Mouse (Mus musculus): ENCODE results near the gene Lmtk2. TPM values are rescaled to one million over a fixed set of nuclear protein-coding genes. Genes with fewer than 3 reads are reported as not detected.

Lmtk2 gene
- total RNA-seq, 2 experiments from 2014 or later: 21.9 to 22.6 TPM

DNA sequence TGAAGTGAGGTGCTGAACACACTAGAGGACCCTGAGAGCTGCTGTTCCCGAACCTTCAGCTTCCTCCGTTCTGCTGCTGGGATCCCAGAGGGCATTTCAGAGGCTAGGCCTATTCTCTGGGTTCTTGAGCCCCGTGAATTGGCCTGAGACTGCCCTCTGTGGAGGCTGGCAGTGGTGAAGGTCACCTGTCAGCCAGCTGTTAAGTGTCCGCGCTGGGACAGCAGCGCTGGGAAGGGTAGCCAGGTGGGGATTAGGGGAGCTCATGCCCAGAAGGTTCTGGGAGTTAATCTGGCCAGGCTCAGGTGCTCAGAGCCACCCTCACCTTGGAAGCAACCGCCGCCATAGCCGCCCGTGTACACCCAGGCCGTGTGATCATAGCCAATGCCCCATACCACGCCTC is 104.1 kb downstream of the Lmtk2 start:
- DNase-seq: no peak
- intact Hi-C loops (cut with DNase I): no loop called here

DNA sequence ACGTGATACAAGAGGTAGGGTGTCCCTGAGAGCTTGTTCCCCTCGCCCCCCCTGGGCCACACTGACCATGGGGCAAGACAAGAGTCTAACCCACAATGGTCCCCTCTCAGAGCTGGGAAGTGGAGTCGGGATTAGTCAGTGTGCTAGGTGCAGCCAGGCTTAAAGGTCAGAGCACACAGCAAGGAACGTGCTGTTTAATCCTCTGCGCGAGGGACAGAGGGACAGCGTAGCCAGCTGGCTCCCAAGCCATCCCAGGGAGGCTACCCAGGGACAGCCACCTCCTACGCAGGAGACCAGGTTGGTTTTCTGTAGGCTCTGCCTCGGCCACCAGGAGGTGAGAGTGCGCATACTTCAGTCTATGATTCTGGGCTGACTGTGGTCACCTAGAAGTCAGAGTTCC is 104.7 kb downstream of the Lmtk2 start:
- no peak for DNase-seq
- intact Hi-C loops (cut with DNase I): no loop called here

DNA sequence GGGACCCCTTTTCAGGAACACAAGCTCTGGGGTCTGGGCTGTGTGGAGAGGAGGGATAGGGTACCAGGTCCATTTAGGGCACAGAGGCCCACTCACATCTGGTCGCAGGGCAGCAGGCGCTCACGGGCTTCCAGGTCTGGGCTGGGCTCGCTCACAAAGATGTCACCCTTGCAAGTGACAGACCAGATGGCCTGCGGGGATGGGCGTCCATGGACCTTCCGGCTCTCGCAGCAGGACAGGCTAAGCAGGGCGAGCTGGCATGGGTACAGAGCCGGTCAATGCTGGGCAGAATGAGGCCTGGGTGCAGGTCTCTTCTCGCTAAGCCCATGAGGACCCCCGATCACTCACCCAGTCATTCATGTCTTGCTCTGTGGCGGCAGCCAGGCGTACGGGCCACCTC is 105.8 kb downstream of the Lmtk2 start:
- DNase-seq: no peak
- intact Hi-C loops (cut with DNase I): no loop called here

DNA sequence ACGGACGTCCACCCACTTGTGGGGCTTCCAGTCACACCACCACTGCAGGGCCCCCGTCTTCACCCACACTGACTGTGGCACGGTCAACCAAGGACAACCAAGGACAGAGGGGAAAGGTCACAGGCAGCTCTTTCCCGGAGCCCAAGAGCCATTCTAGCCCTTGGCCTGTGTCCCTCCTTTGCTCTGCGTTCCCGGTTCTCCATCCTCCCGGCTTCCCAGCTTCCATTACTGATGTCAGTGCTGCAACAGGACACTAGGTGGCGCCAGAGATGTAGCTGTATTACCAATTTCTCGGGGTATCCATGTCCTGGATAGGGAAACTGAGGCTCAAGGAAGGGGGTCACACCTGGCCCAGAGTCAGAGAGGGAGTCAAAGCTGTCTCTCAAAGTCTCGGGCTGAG is 107.2 kb downstream of the Lmtk2 start:
- intact Hi-C loops (cut with DNase I): no loop called here
- DNase-seq: peak; percentile 45 to 63

DNA sequence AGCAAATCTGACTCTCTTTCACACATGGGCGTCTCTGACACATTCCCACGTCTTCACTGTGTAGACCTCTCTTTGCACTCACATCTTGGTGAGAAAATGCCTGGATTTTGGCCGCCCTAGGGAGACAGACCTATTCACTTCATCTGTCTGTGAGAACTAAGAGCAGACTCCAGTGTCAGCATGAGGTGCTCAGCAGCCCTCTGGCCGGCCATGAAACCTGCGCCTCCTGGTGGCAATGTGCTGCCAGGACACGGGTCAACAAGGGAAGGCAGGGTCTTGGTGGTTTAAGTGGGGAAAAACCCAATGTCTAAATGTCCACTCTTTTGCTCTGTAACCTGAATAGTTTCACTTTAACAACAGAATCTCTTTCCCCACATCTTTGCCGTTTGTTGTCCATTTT is 114.2 kb downstream of the Lmtk2 start:
- DNase-seq: peak; percentile 65 to 80
- intact Hi-C loops (cut with DNase I): loop anchor here (5.0 kb wide), 2 partner anchors 172 to 518 kb away; no protein-coding TSS in a partner anchor

DNA sequence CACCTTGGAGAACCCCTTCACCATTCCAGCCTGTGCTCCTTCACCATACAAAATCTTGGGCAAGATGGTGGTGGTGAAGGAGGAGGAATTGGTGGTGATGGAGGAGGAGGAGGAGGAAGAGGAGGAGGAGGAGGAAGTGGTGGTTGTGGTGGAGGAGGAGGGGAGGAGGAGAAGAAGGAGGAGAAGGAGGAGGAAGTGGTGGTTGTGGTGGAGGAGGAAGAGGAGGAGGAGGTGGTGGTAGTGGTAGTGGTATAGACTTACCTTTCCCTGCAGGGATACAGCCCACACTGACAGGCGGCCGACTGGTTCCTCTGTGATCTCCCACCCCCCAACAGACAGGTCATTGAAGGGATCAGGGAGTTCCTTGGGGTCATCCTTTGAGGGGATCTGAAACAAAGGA is 115.8 kb downstream of the Lmtk2 start:
- DNase-seq: no peak
- intact Hi-C loops (cut with DNase I): no loop called here

DNA sequence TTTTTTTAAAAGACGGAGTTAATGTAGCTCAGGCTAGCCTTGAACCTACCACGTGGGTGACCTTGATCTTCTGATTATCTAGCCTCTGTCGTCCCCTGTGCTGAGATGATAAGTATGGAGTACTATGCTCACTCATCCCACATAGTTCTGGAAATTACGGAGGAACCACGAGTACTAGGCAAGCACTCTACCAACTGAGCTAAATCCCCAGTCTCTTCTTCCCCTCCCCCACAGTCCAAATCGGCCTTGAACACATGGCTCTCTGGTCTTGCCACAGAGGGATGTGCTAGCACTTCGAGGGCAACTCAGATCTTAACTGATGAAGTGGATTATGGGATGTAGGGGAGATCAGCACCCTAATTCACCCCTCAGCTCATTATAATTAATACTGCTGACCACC is 117.8 kb downstream of the Lmtk2 start:
- DNase-seq: no peak
- intact Hi-C loops (cut with DNase I): no loop called here

DNA sequence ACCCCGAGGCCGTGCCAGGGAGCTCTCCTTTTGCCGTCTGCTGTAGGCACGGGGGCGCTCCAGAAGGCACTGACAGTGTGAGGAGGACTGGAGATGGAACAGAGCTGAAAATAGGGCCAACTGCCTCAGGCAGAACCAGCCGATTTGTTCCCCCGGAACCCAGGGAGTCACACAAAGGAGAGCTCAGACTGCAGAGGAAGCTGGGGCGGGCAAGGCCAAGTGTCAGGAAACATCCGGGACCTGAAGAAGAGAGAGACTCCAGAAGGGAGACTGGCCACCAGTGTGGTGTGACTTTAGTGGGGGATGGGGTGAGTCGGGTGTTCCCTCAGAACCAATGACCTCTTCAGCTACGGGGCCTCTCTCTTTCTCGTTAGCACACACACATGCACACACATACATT is 119.1 kb downstream of the Lmtk2 start:
- DNase-seq: peak; percentile 15 to 16
- intact Hi-C loops (cut with DNase I): no loop called here

DNA sequence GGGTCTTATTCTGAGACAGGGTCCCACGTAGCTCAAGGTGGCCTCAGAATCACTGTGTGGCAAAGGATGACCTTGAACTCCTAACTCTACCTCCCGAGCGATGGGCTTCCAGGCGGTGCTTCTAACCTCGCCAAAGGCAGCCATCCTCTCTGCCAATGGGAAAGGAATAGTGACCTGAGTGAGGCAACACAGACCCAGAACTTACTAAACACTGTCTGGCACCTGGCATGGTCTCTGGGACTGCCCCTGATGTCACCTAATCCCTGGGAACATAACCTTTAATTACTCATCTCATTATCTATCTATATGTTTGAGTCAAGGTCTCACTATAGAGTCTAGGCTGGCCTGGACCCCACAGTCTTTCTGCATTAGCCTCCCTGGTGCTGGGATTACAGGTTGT is 119.7 kb downstream of the Lmtk2 start:
- no peak for DNase-seq
- intact Hi-C loops (cut with DNase I): loop anchor here (5.0 kb wide), 1 partner anchor 118 kb away; the partner anchor contains the start of gene Lmtk2

DNA sequence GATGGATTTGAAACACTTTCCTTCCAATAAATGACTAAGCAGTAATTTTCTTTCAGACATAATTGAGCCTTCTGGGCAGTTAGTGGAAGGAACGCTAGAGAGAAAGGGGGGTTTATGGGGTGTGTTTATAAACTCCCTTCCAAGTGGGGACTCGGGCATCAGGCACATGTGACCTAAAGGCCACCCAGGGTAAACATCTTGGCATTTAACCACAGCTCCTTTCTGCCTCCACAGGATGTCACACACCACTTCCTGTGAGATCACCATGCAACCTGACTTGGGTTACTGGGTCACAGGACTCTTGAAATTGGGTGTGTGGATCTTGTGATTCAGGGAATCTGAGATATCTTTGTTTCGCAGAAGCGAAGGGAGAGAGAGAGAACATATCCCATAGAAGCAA is 121.1 kb downstream of the Lmtk2 start:
- intact Hi-C loops (cut with DNase I): loop anchor here (5.0 kb wide), 1 partner anchor 119 kb away; the partner anchor contains the start of gene Lmtk2
- DNase-seq: no peak

DNA sequence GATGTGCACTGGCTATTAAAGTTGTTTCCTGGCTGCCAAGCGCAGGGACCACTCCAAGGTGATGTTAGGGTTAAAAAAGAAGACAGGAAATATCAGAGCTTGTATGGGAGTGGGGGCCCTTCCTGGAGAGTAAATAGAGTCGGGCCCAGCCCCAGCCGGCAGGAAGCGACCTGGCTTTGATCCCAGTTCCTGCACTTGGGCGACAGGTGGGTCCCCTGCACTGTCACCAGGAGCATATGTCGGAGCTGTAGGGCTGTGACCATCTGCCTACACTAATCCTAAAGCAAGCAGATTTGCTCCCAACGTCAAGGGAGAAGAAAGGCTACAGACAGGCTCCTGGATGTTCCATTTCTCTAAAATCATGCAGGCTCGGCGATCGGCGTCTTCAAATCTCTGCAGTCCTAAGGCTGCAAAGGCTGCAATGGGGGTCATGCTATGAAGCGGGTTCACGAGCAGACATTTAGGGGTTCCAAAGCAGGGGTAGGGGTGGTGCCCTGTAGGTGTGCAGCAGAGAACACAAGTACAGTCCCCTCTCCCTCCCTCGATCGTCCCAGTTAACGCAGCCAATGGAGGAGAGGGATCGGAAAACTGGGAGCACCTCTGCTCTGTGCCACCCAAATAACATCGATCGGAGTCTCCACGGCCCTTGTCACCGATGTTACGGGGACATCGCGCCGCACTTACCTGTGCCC is 122.7 kb downstream of the Lmtk2 start:
- intact Hi-C loops (cut with DNase I): loop anchor here (2.0 to 5.0 kb wide), 2 partner anchors 34 to 121 kb away; partner anchors contain the start of gene Lmtk2
- DNase-seq: peak; percentile 64 to 67

DNA sequence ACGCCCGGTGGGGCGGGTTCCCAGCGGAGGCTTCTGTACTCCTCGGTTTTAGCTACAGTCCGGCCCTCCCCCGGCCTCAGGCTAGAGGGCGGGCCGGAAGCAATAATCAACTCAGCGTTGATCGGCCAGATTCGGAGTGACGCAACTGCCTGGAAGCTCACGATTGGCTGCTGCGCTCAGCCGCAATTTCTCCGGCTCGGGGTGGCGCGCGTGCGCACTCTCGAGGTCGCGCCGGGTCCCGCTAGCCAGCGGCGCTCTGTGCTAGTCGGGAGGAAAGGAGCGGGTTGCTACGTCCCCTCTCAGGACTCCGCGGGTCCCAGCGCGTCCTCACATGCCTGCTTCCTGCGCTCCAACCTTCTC is 123.2 kb downstream of the Lmtk2 start, which contains the start of gene Tecpr1:
Tecpr1 (minus strand) TSS at position 113 of the 360 bp plus-strand sequence.
- intact Hi-C loops (cut with DNase I): loop anchor here (2.0 to 5.0 kb wide), 2 partner anchors 33 to 121 kb away; partner anchors contain the start of gene Lmtk2
- DNase-seq: peak; percentile 96 to 97

DNA sequence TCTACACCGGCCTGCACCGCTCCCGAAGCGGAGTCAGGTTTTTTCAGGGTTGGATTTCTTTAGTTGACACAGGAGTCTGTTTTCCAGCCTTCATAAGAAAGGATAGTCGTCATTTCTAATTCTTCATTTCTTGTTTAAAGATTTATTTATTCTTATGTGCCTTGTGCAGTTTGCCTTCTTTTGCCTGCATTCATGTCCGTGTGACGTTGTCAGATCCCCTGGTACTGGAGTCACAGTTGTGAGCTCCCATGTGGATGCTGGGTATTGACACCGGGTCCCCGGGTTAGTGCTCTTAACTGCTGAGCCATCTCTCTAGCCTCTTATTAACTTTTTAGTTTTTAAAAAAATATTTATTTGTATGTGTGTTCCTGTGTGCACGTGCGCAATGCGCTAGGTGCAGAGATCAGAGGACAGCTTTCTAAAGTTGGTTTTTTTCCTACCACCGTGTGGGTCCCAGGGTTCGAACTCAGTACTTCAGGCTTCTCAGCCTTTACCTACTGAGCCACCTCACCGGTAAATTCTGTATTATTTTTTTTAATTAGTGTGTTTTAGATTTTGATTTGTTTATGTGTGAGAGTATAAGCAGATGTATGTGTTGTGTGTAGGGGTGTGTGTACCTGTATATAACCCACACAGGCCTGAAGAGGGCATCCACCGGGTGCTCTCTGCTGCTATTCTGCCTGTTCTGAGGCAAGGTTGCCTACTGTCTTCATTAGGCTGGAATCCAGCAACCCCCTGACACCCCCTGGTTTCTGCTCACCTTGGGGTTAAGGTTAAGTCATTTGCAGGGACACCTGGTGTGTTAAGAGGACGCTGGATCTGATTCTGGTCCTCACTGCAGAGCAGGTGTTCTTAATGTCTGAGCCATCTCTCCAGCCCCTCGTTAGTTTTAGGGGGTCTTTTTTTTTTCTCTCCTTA is 123.9 kb downstream of the Lmtk2 start:
- intact Hi-C loops (cut with DNase I): loop anchor here (2.0 to 5.0 kb wide), 2 partner anchors 33 to 122 kb away; partner anchors contain the start of gene Lmtk2
- DNase-seq: no peak

DNA sequence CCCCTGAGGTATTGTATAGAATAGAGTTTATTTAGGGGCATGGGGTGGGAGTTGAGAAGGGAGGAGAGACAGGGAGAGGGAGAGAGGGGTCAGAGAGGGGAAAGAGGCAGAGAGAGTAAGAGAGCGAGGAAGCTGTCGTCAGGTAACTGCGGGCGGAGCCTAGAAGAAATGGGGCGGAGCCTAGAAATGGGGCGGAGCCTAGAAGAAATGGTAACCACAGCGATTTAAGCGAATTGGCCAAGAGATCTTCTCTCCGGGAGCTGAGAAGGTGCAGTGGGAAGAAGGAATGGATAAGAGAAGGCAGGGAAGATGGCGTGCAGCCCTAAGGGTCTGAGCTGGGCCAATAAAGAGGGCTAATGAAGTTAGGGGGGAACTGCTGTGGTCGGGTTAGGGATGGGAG is 126.0 kb downstream of the Lmtk2 start:
- intact Hi-C loops (cut with DNase I): no loop called here
- no peak for DNase-seq

DNA sequence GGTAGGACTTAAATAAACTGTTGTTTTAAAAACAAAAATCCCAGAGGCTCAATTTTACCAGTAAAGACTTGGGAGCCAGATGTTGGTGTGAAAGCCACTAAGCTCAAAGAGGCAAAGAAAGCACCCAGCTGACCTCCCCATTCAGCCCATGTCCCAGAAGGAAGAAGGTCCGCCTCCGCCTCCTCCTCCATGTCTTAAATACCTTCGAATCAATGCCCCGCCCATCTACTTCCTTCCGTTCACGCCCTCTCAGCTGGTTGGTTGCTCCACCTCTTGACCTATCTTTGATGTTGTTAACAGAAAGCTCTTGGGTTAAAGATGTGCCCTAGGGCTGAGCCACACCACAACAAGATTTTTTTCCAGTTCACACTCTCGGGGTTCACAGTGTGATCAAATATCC is 130.0 kb downstream of the Lmtk2 start:
- intact Hi-C loops (cut with DNase I): no loop called here
- no peak for DNase-seq

DNA sequence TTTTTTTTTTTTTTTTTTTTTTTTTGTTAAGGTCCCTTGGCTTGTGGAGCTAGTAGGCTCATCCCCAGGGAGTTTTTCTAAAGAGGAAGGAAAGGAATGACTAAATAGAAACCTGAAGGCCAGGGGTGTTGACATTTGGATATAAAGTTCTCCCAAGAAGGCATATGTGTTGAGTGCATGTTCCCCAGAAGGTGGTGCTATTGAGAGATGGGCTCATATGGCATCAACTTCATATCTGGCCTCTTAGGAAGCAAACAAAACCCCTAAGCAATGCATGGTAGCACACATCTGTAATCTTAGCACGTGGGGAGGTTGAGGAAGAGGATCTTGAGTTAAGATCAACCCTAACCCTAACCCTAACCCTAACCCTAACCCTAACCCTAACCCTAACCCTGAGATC is 131.2 kb downstream of the Lmtk2 start:
- DNase-seq: no peak
- intact Hi-C loops (cut with DNase I): no loop called here

DNA sequence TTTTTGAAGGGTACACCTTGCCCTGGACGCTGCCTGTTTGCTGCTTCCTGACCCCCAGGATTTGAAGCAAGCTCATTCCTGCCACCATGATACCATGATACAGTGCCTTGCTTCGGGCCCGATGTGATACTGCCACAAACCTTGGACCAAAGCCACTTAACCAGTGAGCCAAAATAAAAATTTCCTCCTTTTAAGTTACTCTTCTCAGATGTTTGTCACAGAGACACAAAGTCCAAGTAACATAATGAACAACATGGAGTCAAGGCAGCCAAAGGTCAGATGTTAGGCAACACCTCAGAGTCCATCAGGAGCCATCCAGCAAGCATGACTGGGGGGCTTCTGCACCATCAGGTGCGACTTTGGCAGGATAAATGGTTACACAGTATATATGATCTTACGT is 132.3 kb downstream of the Lmtk2 start:
- intact Hi-C loops (cut with DNase I): no loop called here
- no peak for DNase-seq

DNA sequence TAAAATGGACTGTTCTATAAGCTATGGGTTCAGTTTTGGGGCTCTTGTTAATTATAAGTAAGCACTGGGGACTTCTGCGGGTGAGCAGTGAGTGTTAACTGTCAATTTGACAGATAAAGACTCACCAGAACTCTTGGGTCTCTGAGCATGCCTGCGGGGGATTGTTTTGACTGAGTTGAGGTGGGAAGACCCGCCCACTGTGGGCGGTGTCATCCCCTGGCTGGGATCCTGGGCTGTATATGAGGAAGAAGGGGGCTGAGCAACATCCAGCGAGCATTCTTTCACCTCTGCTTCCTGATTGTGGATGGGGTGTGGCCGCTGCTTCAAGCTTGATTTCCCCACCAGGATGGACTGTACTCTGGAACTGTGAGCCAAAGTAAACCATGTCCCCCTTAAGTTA is 134.0 kb downstream of the Lmtk2 start:
- intact Hi-C loops (cut with DNase I): no loop called here

DNA sequence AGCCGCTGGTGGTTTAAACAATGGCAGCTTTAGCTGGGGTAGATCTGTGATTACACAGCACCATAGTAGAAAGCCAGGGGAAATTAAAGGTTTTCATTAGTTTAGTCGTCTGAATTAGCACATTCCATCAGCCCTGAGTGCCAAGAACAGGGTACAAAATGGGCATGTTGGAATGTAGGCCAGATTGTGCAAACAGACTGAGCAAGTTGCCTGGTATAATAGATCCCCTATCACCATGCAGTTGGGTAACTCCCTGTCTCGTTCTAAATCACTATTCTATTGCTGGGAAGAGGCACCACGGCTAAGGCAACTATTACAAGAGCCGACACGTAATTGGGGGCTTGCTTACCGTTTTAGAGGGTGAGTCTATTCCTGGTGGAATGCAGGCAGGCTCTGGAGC is 134.5 kb downstream of the Lmtk2 start:
- intact Hi-C loops (cut with DNase I): no loop called here

More for the DNA sequence above, 134.0 kb downstream of the Lmtk2 start:
- no peak for DNase-seq

More for the DNA sequence above, 134.5 kb downstream of the Lmtk2 start:
- no peak for DNase-seq

All from heart, postnatal 14 days (tissue).